ENCODE assay signal across 9 mouse cellular contexts in the genomic region with DNA sequence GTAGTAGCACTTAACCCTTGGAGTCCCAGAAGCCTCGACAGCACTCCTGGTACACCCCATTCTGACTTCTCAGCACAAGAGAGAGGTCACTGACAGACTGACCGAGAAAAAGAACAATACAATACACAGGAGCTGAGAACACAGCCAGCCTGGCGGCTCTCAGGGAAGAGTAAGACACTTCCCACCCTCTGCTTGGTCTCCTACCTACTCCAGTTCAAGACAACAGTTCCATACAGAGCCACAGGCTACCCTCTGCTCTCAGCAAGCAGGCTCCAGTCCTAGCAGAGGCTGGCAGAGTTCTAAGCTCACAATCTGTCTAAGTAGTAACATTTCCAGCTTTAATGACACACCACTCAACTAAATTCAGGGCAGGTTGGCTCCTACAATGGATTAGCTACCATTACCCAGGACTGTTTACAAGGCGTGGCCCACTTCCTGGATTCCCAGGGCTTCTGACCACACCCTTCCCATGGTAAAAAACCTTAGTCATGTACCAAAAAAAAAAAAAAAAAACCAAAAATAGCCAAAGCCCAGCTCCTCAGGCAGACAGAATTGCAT. TPM values are rescaled to one million over a fixed set of nuclear protein-coding genes. Genes with fewer than 3 reads are reported as not detected.
DNase-seq lines count a peak whose midpoint lies in the region; ATAC-seq lines count a peak whose summit lies in the region.
"Had no signal": no experiment of that assay in that cellular context is flagged by ENCODE, and none has a peak within 500 bp of the region (broad histone marks: within the 10 kb centered on the region; RNA-seq: fewer than 3 reads in every experiment).

No protein-coding gene starts in this region.

- H3K27ac ChIP-seq in heart, embryonic 14.5 days (replicated peaks in 1 of 2; ENCODE audit: control insufficient read depth in 1 of 2, insufficient read depth in 1 of 2, low read depth in 2 of 2, low read length in 2 of 2): peak overlapping the region; percentile 36 to 50; a peak in 3 of 4 replicates
- H3K27ac ChIP-seq in lung, embryonic 16.5 days (ENCODE audit: low read length): peak overlapping the region; percentile 71
- no peak overlapping the region for H3K27ac ChIP-seq in midbrain, embryonic 16.5 days (ENCODE audit: low read length)
- H3K27ac ChIP-seq: embryonic facial prominence, embryonic 12.5 days had no signal

- peak overlapping the region; percentile 25; the same call in 1 of the 2 replicates for H3K4me2 ChIP-seq in heart, embryonic 14.5 days (ENCODE audit: low read length)
- H3K4me2 ChIP-seq in lung, embryonic 16.5 days (ENCODE audit: low read depth, low read length): peak overlapping the region; percentile 61
- no peak overlapping the region for H3K4me2 ChIP-seq in midbrain, embryonic 16.5 days (ENCODE audit: low read length)
- H3K4me2 ChIP-seq: embryonic facial prominence, embryonic 12.5 days had no signal

- ATAC-seq in heart, embryonic 14.5 days (ENCODE audit: insufficient number of reproducible peaks, insufficient read depth, low FRiP score, low read depth): no peak
- no peak for ATAC-seq in lung, embryonic 16.5 days (ENCODE audit: low read depth)
- ATAC-seq in midbrain, embryonic 16.5 days: no peak

- DNase-seq in kidney, adult 11 months: peak; percentile 56
- DNase-seq in kidney, postnatal 4 days: no peak
- peak; percentile 24 for DNase-seq in Muller cell, postnatal 12 days (ENCODE audit: inconsistent ontology term)
- DNase-seq in thymus, postnatal 25 days: no peak
- DNase-seq in frontal cortex, postnatal 10 days (ENCODE audit: low spot score in 2 of 2): no peak

- H3K36me3 ChIP-seq in heart, embryonic 14.5 days (ENCODE audit: control insufficient read depth, insufficient read depth, low read length): no peaks in the 10 kb centered on the region
- H3K36me3 ChIP-seq in lung, embryonic 16.5 days (ENCODE audit: control insufficient read depth, insufficient read depth, low read length): no peaks in the 10 kb centered on the region
- no peaks in the 10 kb centered on the region for H3K36me3 ChIP-seq in midbrain, embryonic 16.5 days (ENCODE audit: control insufficient read depth, insufficient read depth, low read length)
- H3K36me3 ChIP-seq: embryonic facial prominence, embryonic 12.5 days had no signal

- no peak overlapping the region for H3K4me3 ChIP-seq in heart, embryonic 14.5 days (ENCODE audit: control insufficient read depth in 1 of 2, insufficient read depth in 1 of 2, low read depth in 1 of 2, low read length in 2 of 2)
- peak overlapping the region; percentile 3; the same call in 1 of the 2 replicates for H3K4me3 ChIP-seq in lung, embryonic 16.5 days (ENCODE audit: low read length)
- no peak overlapping the region for H3K4me3 ChIP-seq in midbrain, embryonic 16.5 days (ENCODE audit: low read depth, low read length)
- H3K4me3 ChIP-seq: embryonic facial prominence, embryonic 12.5 days had no signal

- H3K9me3 ChIP-seq in heart, embryonic 14.5 days (ENCODE audit: control insufficient read depth, low read length): no peaks in the 10 kb centered on the region
- no peaks in the 10 kb centered on the region for H3K9me3 ChIP-seq in lung, embryonic 16.5 days (ENCODE audit: control insufficient read depth, low read length)
- H3K9me3 ChIP-seq in midbrain, embryonic 16.5 days (replicated peaks; ENCODE audit: control insufficient read depth, low read length, poor library complexity, severe bottlenecking): no peaks in the 10 kb centered on the region
- H3K9me3 ChIP-seq: embryonic facial prominence, embryonic 12.5 days had no signal

- H3K27me3 ChIP-seq in heart, embryonic 14.5 days (ENCODE audit: control insufficient read depth, insufficient read depth, low read length): no peaks in the 10 kb centered on the region
- H3K27me3 ChIP-seq in lung, embryonic 16.5 days (ENCODE audit: control insufficient read depth, insufficient read depth, low read depth, low read length): no peaks in the 10 kb centered on the region
- no peaks in the 10 kb centered on the region for H3K27me3 ChIP-seq in midbrain, embryonic 16.5 days (ENCODE audit: control insufficient read depth, insufficient read depth, low read depth, low read length)
- H3K27me3 ChIP-seq: embryonic facial prominence, embryonic 12.5 days had no signal

- peaks cover 45 to 75% of the 10 kb centered on the region in 2 experiments for H3K4me1 ChIP-seq in heart, embryonic 14.5 days (ENCODE audit: control insufficient read depth in 2 of 2, insufficient read depth in 2 of 2, low read length in 2 of 2)
- H3K4me1 ChIP-seq in lung, embryonic 16.5 days (replicated peaks; ENCODE audit: control insufficient read depth, insufficient read depth, low read length): peaks cover 61% of the 10 kb centered on the region
- peaks cover 25% of the 10 kb centered on the region for H3K4me1 ChIP-seq in midbrain, embryonic 16.5 days (ENCODE audit: control insufficient read depth, insufficient read depth, low read length)

- WGBS in heart, embryonic 14.5 days: 65% methylated on average over 4 of the region's 4 CpGs
- 45% methylated on average over 4 of the region's 4 CpGs for WGBS in lung, embryonic 16.5 days
- WGBS in midbrain, embryonic 16.5 days: 58% methylated on average over 4 of the region's 4 CpGs

- peak overlapping the region; percentile 30 for H3K9ac ChIP-seq in heart, embryonic 14.5 days (ENCODE audit: low read length)
- 0 out of 2 replicates have a peak overlapping the region, but pooled peaks have one; percentile 32 for H3K9ac ChIP-seq in lung, embryonic 16.5 days (ENCODE audit: low read length)
- no peak overlapping the region for H3K9ac ChIP-seq in midbrain, embryonic 16.5 days (ENCODE audit: low read depth, low read length)
- H3K9ac ChIP-seq: embryonic facial prominence, embryonic 12.5 days had no signal

RNA-seq across cellular contexts. Expression of gene Frmd8, which starts 33.6 kb away (rescaled TPM):
- 18.5 and 19.2 TPM in 2 replicates for polyA plus RNA-seq in heart, embryonic 14.5 days (2014; fragmentation: Nextera tagmentation; extraction: Ambion mirVana)
- polyA plus RNA-seq in lung, embryonic 16.5 days (2015; fragmentation: Nextera tagmentation; extraction: Ambion mirVana): 56.4 and 61.1 TPM in 2 replicates
- polyA plus RNA-seq in midbrain, embryonic 16.5 days (2015; fragmentation: Nextera tagmentation; extraction: Ambion mirVana): 14.7 and 16.5 TPM in 2 replicates

RNA-seq across cellular contexts. Expression of gene Slc25a45, which starts 36.1 kb away (rescaled TPM):
- 1.7 and 2.8 TPM in 2 replicates for polyA plus RNA-seq in heart, embryonic 14.5 days (2014; fragmentation: Nextera tagmentation; extraction: Ambion mirVana)
- 5.7 and 6.2 TPM in 2 replicates for polyA plus RNA-seq in lung, embryonic 16.5 days (2015; fragmentation: Nextera tagmentation; extraction: Ambion mirVana)
- polyA plus RNA-seq in midbrain, embryonic 16.5 days (2015; fragmentation: Nextera tagmentation; extraction: Ambion mirVana): 2.0 and 2.2 TPM in 2 replicates

RNA-seq across cellular contexts. Expression of gene Tigd3, which starts 52.5 kb away (rescaled TPM):
- polyA plus RNA-seq in heart, embryonic 14.5 days (2014; fragmentation: Nextera tagmentation; extraction: Ambion mirVana): 1.1 and 1.8 TPM in 2 replicates
- polyA plus RNA-seq in lung, embryonic 16.5 days (2015; fragmentation: Nextera tagmentation; extraction: Ambion mirVana): 2.5 and 3.2 TPM in 2 replicates
- polyA plus RNA-seq in midbrain, embryonic 16.5 days (2015; fragmentation: Nextera tagmentation; extraction: Ambion mirVana): 13.4 and 14.6 TPM in 2 replicates

Comparison
In these comparisons a context has a peak if more than half of its experiments do, and no peak if none do; other contexts are left out.
1. DNase-seq: peak in kidney, adult 11 months (single experiment) and Muller cell, postnatal 12 days (single experiment); none in kidney, postnatal 4 days (0 of 2), thymus, postnatal 25 days (single experiment) and frontal cortex, postnatal 10 days (0 of 2).